Mouse (Mus musculus) heart, adult 18-20 months (tissue): ENCODE measurements around the gene Naip2. TPM values are rescaled to one million over a fixed set of nuclear protein-coding genes. Genes with fewer than 3 reads are reported as not detected.

Experiments used
- DNase-seq, 2 experiments: peaks; one replicate each; pipeline ENCODE4 v3.0.0; 2021 to 2022; ENCODE audit warnings: mixed read lengths in 1 of 2
- total RNA-seq, 2 experiments: library from RNA; stranded (reverse); gene quantifications; 2 replicates each; pipeline ENCODE4 v1.2.3; 2021

Naip2 gene
- total RNA-seq, 2 experiments from 2014 or later: 0.74 to 0.90 TPM

DNA sequence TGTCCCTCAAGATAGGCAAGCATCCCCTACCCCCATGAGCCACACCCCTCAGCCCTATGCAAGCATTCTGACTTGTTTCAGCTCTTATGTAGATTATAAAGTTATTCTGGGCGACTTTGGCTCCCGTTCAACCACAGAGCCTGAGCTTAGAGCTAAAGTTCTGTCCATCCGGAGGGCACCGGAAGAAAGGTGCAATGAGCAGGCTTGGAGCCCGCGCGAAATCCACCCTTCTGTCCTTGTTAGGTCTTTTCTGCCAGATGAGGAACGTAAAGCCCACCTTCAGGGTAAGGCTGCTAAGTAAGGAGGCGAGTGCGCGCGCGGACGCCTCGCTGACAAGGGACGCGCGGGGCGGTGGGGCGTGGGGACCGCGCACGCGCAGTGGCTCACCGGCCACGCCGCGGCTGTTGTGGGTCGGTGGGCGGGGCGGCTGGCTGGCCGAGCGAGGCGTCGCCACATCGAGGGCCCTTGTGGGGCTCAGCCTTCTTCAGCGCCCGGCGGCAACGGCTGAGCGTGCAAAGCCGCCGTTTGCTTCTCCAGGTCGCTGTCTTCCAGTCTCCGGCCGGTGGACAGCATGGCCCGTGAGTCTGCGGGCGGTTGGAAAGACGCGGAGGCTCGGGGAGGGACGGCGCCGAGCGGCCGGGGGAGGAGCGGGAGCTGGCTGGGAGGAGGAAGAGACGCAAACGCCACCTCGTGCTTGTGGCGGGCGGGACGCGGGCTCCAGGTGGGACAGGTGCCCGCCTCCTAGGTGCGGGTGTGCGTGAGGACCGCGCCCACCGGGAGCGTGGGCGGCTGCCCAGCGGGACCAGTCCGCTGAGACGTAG lies 94.0 kb downstream of the Naip2 start, which contains the start of gene Serf1:
Gene Serf1 (plus strand): TSS at position 361 of the 821 bp plus-strand sequence.
- peak; percentile 85 to 87 for DNase-seq

DNA sequence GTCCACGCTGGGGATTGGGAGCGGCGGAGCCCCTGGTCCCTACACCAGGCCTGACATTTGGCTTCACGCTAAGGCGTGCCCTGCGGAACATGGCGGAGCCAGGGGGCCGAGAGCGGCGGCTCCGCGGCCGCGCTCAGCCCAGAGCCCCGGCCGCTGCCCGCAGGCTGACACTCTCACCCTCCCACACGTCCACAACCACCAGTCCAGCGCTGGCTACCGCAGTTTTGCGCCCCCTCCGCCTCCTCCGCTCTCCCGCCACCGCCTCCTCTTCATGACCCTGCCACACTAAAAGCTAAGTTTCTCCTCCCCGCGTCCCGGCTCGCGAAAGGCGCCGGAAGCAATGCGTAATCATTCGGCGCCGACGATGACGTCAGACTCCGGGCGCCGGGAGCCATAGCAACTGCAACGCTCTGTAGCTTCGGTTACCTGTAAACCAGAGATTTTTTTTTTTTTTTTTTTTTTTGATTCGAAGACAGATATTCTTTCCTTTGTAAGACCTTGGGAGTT lies 98.1 kb downstream of the Naip2 start, which contains the start of gene Bdp1:
Gene Bdp1 (minus strand): TSS at position 323 of the 507 bp plus-strand sequence.
- peak; percentile 94 to 98 for DNase-seq

DNA sequence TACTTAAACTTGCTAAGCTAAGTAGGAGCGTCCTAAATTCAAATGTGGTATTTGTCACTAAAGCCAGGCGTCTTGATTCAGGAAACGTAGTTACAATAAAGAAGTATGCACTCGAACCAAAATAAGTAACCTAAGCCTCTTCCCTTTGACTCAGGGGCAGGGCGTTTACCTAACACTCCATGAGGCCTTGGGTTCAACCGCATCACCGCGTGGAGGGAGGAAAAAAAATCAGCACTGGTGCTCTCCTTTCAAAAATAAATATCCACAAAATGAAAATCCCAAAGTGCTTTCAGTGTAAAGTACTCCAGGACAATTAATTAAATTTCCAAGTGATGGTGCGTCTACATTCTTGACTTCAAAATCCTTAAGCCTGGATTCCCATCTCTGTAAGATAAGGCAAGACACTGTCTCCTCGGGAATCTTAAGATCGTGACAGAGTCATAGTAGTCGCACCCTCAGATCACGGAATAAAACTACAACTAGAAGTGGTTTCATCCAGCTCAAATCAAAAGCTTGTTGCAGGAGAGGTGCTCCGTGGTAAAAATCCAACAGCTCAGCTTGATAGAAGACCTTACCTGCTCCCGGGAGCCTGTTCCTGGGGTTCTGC lies 98.7 kb downstream of the Naip2 start:
- DNase-seq: no peak

DNA sequence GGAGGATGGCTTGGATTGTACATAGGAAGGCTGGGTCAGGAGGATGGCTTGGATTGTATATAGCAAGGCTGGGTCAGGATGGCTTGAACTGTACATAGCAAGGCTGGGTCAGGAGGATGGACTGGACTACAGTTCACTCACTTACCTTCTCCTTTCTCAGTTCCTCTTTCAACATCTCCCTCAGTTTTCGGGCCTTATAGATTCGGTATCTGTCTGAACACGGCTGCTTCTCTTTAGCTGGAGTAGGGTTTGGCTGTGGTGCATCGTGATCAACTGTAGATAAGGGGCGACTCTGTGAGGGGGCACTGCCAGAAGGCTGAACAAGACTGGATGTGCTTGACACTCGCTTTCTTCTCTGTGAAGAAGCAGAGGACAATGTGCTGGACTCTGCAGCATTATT lies 103.1 kb downstream of the Naip2 start:
- DNase-seq: no peak

Other genes with a start within 250 kb of the Naip2 start
- gene Mccc2, start 186.5 kb downstream of the Naip2 start, total RNA-seq: 10 to 100 TPM; 92.1 to 92.4 TPM
- gene Bdp1, start 98.0 kb downstream of the Naip2 start, total RNA-seq: 10 to 100 TPM; 23.9 to 28.7 TPM
- gene Serf1, start 94.1 kb downstream of the Naip2 start, total RNA-seq: 1 to 10 TPM; 4.5 to 6.0 TPM
- gene Smn1, start 77.2 kb downstream of the Naip2 start, total RNA-seq: 10 to 100 TPM; 14.1 to 15.9 TPM
- gene Naip5, start 44.2 kb upstream of the Naip2 start, total RNA-seq: under 1 TPM; 0.30 to 0.46 TPM
- under 1 TPM; 0.22 to 0.23 TPM for gene Naip6, start 115.6 kb upstream of the Naip2 start, total RNA-seq